Mouse (Mus musculus): ENCODE measurements around the gene Rho. TPM values are rescaled to one million over a fixed set of nuclear protein-coding genes. Genes with fewer than 3 reads are reported as not detected.

Rho gene
- polyA plus RNA-seq, 1 experiment from 2014 or later = not detected

GRCm38 (mm10) chr6:115968700-115969099 is 37.2 kb downstream of the Rho start:
- Histone ChIP-seq H3K36me3 (no peaks in the 10 kb centered on the region), H3K27ac (replicated peaks) (no peak overlapping the region; the same call in 1 of the 2 replicates), H3K4me2 (replicated peaks) (no peak overlapping the region), H3K9ac (replicated peaks) (no peak overlapping the region), H3K27me3 (0 out of 2 replicates have a peak, but pooled peaks cover under 1% of the 10 kb centered on the region), H3K9me3 (no peaks in the 10 kb centered on the region), H3K4me1 (peaks cover 18% of the 10 kb centered on the region), H3K4me3 (no peak overlapping the region)
- 78% methylated on average over 6 of the region's 6 CpGs for WGBS
- no peak for ATAC-seq (ENCODE audit: low FRiP score, low read depth)

- no peak for ATAC-seq (ENCODE audit: low FRiP score, low read depth)
- H3K4me3 ChIP-seq = no peak overlapping the region
- H3K9ac ChIP-seq (replicated peaks) = no peak overlapping the region
- H3K9me3 ChIP-seq = no peaks in the 10 kb centered on the region
- H3K4me2 ChIP-seq (replicated peaks) = no peak overlapping the region
- H3K4me1 ChIP-seq = peaks cover 19% of the 10 kb centered on the region
- no peak overlapping the region; the same call in 1 of the 2 replicates for H3K27ac ChIP-seq (replicated peaks)
- no peaks in the 10 kb centered on the region for H3K36me3 ChIP-seq
- 74% methylated on average over 9 of the region's 9 CpGs for WGBS
- H3K27me3 ChIP-seq = no peaks in the 10 kb centered on the region
Measured at GRCm38 (mm10) chr6:115969103-115969502, 37.6 kb downstream of the Rho start.

DNA sequence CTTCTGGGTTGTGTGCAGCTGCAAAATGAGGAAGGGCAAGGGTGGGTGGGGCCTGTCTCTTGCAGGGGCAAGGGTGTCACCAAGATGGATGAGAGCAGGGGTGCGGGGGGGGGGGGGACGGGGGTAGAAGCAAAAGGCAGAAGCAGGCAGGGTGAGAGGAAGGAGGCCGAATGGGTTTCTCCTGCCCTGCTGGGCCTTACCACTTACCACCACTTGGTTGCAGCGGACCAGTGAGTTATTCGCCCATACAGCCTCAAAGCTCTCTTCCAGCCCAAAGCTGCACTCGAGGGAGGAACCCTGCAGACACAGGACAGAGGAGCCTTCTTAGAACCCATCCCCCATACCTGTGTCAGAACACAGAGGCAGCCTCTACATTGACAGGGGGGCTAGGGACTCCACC is 38.4 kb downstream of the Rho start:
- no peaks in the 10 kb centered on the region for H3K9me3 ChIP-seq
- no peak overlapping the region for H3K4me3 ChIP-seq
- no peak for ATAC-seq (ENCODE audit: low FRiP score, low read depth)
- no peak overlapping the region for H3K9ac ChIP-seq (replicated peaks)
- no peaks in the 10 kb centered on the region for H3K36me3 ChIP-seq
- H3K4me1 ChIP-seq = peaks cover 20% of the 10 kb centered on the region
- 58% methylated on average over 4 of the region's 6 CpGs for WGBS
- no peaks in the 10 kb centered on the region for H3K27me3 ChIP-seq
- H3K27ac ChIP-seq (replicated peaks) = no peak overlapping the region
- no peak overlapping the region for H3K4me2 ChIP-seq (replicated peaks)

GRCm38 (mm10) chr6:115971273-115972060 is 39.9 kb downstream of the Rho start:
- no peaks in the 10 kb centered on the region for H3K36me3 ChIP-seq
- 77% methylated on average over 13 of the region's 13 CpGs for WGBS
- no peaks in the 10 kb centered on the region for H3K27me3 ChIP-seq
- ATAC-seq (ENCODE audit: low FRiP score, low read depth) = no peak
- no peak overlapping the region for H3K4me3 ChIP-seq
- no peaks in the 10 kb centered on the region for H3K9me3 ChIP-seq
- peaks cover 20% of the 10 kb centered on the region for H3K4me1 ChIP-seq
- no peak overlapping the region for H3K4me2 ChIP-seq (replicated peaks)
- no peak overlapping the region for H3K27ac ChIP-seq (replicated peaks)
- no peak overlapping the region for H3K9ac ChIP-seq (replicated peaks)

- WGBS = 83% methylated on average over 7 of the region's 7 CpGs
- no peak overlapping the region for H3K27ac ChIP-seq (replicated peaks)
- ATAC-seq (ENCODE audit: low FRiP score, low read depth) = no peak
Measured at GRCm38 (mm10) chr6:115972083-115972764, 40.7 kb downstream of the Rho start.

DNA sequence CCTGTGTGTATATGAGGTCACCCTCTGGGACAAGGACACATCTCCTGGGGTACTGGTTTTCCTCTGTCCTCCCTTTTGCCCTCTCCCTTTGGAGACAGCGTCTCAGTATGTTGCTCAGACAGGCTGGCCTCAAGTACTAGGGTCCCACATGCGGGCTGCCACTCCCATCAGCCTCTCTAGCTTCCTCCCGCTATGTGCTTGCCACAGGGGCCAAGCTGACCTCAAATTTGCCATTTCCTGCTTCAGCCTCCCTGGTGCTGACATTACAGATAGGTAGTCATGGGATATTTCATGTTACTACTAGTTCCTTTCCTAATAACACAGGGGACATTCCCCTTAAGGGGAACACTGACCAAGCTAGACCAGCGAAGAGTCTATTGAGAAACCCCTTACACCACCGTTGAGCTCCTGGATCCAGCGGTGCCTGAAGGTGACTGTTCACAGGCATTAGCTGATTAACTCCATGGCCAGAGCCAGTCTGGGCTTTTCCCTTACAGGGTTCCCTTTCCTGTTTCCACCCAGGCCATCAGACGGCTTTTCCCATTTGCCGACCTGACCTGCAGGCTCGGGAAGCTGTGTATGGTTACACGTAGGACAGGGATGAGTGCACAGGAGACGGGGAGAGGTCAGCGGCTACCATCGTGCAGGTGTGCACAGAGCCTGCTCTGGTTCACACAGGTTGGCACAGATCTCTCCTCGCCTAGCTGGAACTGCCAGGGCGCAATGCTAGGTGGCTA is 41.8 kb downstream of the Rho start:
- Histone ChIP-seq H3K9me3 (no peaks in the 10 kb centered on the region), H3K27me3 (no peaks in the 10 kb centered on the region), H3K4me1 (peaks cover 15% of the 10 kb centered on the region), H3K4me2 (replicated peaks) (no peak overlapping the region), H3K9ac (replicated peaks) (no peak overlapping the region), H3K4me3 (no peak overlapping the region), H3K27ac (replicated peaks) (no peak overlapping the region), H3K36me3 (no peaks in the 10 kb centered on the region)
- no peak for ATAC-seq (ENCODE audit: low FRiP score, low read depth)
- WGBS = 89% methylated on average over 15 of the region's 15 CpGs

More at GRCm38 (mm10) chr6:115972083-115972764, 40.7 kb downstream of the Rho start:
- H3K9me3 ChIP-seq = no peaks in the 10 kb centered on the region
- no peak overlapping the region for H3K4me2 ChIP-seq (replicated peaks)
- H3K36me3 ChIP-seq = no peaks in the 10 kb centered on the region
- no peaks in the 10 kb centered on the region for H3K27me3 ChIP-seq
- H3K4me1 ChIP-seq = peaks cover 20% of the 10 kb centered on the region
- H3K4me3 ChIP-seq = no peak overlapping the region
- no peak overlapping the region for H3K9ac ChIP-seq (replicated peaks)

DNA sequence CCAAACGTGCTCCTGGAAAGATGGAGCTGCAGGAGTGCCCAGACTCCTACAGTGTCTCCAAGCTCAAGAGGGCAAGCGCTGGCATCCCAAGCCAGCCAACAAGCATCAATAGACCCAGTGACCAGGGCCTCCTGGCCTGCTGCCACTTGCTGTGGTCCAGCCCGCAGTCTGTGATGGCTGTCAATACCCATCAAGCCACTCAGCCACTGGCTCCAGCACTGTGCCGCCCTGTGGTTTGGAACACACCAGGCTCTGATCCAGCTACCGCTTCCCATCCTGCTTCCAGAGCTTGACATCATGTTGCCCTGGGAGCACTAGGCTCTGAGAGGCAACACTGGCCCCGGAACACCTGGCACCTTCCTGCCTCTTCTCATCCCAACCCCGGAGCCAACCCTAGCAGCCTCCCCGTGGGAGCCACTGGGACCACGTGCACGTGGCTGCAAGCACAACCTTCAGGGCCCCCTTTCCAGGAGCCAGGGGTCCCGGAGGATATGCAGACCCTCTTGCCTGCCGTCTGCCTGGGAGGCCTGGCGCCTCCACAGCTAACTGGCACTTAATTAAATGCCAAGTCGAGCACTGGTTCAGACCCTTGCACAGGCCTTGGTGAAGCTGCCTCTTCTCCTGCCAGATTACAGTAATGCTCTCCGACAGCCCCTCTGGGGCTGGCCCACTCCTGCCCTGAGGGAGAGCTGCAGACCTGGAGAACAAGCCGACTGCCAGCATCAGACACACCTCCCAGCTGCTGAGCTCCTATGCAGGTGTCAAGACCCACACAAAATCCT is 42.5 kb downstream of the Rho start:
- Histone ChIP-seq H3K4me1 (peaks cover 9% of the 10 kb centered on the region), H3K9ac (replicated peaks) (no peak overlapping the region), H3K9me3 (no peaks in the 10 kb centered on the region), H3K4me3 (no peak overlapping the region), H3K27ac (replicated peaks) (no peak overlapping the region), H3K27me3 (no peaks in the 10 kb centered on the region), H3K36me3 (no peaks in the 10 kb centered on the region), H3K4me2 (replicated peaks) (no peak overlapping the region)
- 82% methylated on average over 16 of the region's 16 CpGs for WGBS
- no peak for ATAC-seq (ENCODE audit: low FRiP score, low read depth)

DNA sequence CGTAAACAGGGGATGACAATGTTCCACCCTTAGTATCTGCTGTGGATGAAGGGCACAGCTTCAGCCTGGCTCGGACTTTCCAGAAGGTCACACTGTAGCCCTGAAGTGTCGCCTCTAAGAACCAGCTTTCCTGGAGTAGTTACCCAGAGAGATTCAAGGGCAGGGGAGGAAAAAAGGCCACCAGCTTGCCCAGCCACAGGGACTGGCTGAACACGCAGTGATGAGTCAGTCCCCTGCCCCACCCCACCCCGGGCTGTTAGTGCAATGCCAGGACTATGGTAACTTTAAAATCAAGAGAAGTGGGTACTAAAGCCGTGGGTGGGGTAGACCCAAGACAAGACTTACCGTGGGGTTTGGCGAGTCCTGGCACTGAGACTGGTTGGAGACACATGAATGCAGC is 44.1 kb downstream of the Rho start:
- Histone ChIP-seq H3K4me3 (no peak overlapping the region), H3K4me2 (replicated peaks) (no peak overlapping the region), H3K27ac (replicated peaks) (no peak overlapping the region), H3K9ac (replicated peaks) (no peak overlapping the region), H3K4me1 (peaks cover 13% of the 10 kb centered on the region), H3K27me3 (no peaks in the 10 kb centered on the region), H3K9me3 (no peaks in the 10 kb centered on the region), H3K36me3 (no peaks in the 10 kb centered on the region)
- 85% methylated on average over 8 of the region's 8 CpGs for WGBS
- ATAC-seq (ENCODE audit: low FRiP score, low read depth) = no peak

- H3K27ac ChIP-seq (replicated peaks) = no peak overlapping the region
- H3K9ac ChIP-seq (replicated peaks) = no peak overlapping the region
- WGBS = 92% methylated on average over 15 of the region's 15 CpGs
- H3K36me3 ChIP-seq = no peaks in the 10 kb centered on the region
- peaks cover 6% of the 10 kb centered on the region; the same call in 1 of the 2 replicates for H3K4me1 ChIP-seq
- ATAC-seq (ENCODE audit: low FRiP score, low read depth) = no peak
- no peak overlapping the region for H3K4me2 ChIP-seq (replicated peaks)
- H3K9me3 ChIP-seq = no peaks in the 10 kb centered on the region
- no peak overlapping the region for H3K4me3 ChIP-seq
- no peaks in the 10 kb centered on the region for H3K27me3 ChIP-seq
Measured at GRCm38 (mm10) chr6:115977810-115978209, 46.3 kb downstream of the Rho start.

DNA sequence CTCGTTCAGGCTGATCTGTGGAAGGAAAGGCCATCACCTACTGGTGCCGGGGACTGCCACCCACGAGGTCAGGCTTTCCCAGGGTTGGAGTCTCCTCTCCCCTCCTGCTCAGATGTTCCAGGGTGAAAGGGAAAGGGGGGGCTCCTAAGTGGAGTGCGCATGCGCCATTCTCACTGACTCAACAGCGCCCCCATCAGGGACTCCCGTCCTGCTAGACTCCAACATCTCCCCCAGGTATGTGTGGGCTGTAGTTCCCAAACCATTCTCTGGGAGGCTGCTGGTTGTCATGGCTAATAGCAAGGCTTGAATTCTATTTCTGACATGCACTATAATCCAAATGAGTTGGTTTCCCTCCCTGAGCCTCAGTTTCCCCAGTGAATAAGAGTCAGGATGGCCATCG is 47.0 kb downstream of the Rho start:
- H3K4me1 ChIP-seq = peaks cover 6% of the 10 kb centered on the region; the same call in 1 of the 2 replicates
- H3K9me3 ChIP-seq = no peaks in the 10 kb centered on the region
- no peaks in the 10 kb centered on the region for H3K27me3 ChIP-seq
- no peak overlapping the region for H3K9ac ChIP-seq (replicated peaks)
- no peak for ATAC-seq (ENCODE audit: low FRiP score, low read depth)
- 76% methylated on average over 8 of the region's 8 CpGs for WGBS
- H3K27ac ChIP-seq (replicated peaks) = no peak overlapping the region
- no peak overlapping the region for H3K4me3 ChIP-seq
- no peaks in the 10 kb centered on the region for H3K36me3 ChIP-seq
- no peak overlapping the region for H3K4me2 ChIP-seq (replicated peaks)

DNA sequence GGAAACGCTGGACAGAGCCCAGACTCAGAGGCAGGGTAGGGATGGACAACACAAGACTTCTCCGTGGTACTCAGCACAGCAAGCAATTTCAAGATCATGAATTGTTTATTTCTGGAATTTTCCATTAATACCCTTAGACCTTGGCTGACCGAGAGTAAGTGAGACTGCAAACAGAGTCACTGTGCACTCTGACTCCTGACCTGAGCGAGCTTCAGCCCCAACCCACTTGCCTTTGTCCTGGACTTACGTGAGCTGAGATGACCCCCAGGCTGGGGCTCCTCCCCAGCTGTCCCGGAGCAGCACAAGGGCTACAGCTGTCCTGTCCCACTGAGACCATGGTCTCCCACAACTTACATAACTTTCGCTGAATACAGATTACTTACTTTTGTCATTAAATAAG is 51.3 kb downstream of the Rho start:
- Histone ChIP-seq H3K4me1 (peaks cover 30% of the 10 kb centered on the region), H3K27me3 (no peaks in the 10 kb centered on the region; the same call in 1 of the 2 replicates), H3K4me2 (replicated peaks) (no peak overlapping the region), H3K4me3 (no peak overlapping the region), H3K9ac (replicated peaks) (no peak overlapping the region), H3K36me3 (no peaks in the 10 kb centered on the region), H3K9me3 (no peaks in the 10 kb centered on the region), H3K27ac (replicated peaks) (no peak overlapping the region)
- ATAC-seq (ENCODE audit: low FRiP score, low read depth) = no peak
- WGBS = 56% methylated on average over 7 of the region's 7 CpGs

Measured in midbrain, embryonic 12.5 days (tissue).